Mouse (Mus musculus): ENCODE data around the gene Gal3st2c.
"Not testable (repeated sequence)": the region's sequence is repeated elsewhere in the genome, so short reads cannot be mapped to it uniquely, and the experiment has no call there.

Gal3st2c gene

DNA sequence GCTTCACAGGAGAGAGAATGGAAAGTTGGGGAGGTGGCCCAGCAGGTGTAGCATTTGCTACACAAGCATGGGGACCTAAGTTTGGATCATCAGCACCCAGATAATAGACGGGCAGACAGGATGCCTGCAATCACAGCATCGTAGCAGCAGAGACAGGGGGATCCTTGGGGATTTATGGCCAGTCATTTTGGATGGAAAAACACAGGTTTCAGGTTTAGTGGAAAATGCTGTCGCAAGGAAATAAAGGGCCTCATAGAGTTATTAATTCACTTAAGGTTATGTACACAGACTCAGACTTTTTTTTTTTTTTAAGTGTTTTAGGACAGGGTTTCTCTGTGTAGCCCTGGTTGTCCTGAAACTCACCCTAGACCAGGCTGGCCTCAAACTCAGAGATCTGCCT lies 55.2 kb downstream of the Gal3st2c start:
- no peak for DNase-seq (ENCODE audit: extremely low read depth, low read depth)

DNA sequence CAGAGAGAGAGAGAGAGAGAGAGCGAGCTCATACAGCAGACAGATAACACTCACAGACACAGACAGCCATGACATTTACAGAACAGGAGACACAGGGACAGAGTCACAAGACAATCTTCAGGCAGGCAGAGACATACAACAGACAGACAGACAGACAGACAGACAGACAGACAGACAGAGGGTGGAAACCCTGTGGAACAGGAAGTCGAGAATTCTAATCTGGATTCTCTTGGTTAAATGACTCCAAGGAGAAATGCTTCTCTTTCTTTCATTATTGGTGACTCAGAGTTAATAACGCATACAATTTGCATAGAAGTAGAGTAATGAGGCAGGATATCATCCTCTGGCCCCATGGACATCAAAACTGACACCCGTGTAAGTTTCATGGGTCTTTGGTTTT lies 56.2 kb downstream of the Gal3st2c start:
- DNase-seq (ENCODE audit: extremely low read depth, low read depth), result no peak

DNA sequence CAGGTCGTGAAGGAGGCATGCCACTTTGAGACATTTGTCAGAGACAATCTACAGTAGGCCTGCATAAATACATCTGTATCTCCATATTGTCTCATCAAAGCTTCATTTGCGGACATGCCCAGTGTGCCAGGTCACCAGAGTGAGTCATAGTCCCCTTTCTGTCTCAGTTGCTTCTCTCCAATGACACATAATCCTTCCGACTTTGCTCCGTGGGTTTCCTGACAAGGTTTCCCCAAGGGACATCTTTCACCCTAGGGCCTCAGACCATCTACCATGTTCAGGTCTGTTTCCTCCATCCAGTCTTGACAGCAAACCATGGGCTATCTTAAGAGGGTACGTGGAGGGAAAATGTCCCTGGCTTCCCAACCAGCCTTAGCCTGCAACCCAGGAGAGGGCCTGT lies 60.8 kb downstream of the Gal3st2c start:
- DNase-seq (ENCODE audit: extremely low read depth, low read depth), result no peak

DNA sequence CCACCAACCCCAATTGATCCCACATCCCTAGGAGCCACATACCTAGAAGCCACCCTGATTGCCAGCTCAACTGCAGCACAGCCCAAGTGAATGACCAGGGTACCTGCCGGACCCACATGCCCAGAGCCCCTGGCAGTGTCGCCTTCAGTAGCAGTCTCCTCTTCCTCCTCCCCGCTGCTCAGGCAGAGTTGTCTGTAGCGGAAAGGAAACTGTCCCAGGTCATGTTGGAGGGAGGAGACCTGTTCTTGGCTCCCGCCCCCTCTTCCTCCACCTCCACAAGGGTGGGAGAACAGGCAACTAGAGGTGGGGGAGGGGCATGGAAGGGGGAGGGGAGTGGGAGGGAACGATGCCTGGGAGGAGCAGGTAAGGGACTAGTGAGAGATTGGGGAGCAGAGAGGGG lies 62.1 kb downstream of the Gal3st2c start, which contains the start of gene Pdcd1:
TSS of gene Pdcd1 (minus strand) at position 181 of the 400 bp plus-strand sequence.
- DNase-seq (ENCODE audit: extremely low read depth, low read depth), result no peak

DNA sequence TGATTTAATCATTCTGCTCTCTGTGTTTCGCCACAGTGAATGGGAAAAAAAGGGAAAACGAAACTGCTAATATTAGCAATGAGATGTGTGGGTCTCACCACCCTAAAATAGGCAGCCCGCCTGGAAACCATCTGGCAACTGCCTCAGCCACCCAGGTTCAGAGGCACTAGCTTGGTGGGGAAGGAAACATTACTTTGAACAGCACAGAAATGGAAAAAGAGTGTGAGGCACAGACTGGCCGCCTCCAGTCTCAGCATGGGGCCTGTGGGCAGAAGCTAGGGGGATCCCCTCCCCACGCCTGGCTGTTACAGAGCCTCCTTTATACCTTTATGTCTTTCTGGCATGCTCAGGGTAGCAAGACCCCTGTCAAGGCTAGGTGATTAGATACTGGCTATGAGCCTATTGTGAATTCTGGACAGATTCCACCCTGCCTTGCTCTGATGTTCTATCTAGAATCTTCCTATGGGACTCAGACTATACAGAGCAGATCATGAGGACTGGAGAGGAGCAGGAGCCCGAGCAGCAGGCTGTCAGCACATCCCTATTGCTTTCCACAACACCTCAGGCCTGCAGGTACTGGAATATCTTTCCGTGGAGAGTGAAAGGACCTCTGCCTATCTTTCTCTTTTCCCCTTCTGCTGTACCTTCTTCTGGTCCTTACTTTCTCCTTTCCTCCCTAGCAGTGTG lies 63.4 kb downstream of the Gal3st2c start:
- no peak for DNase-seq (ENCODE audit: extremely low read depth, low read depth)

DNA sequence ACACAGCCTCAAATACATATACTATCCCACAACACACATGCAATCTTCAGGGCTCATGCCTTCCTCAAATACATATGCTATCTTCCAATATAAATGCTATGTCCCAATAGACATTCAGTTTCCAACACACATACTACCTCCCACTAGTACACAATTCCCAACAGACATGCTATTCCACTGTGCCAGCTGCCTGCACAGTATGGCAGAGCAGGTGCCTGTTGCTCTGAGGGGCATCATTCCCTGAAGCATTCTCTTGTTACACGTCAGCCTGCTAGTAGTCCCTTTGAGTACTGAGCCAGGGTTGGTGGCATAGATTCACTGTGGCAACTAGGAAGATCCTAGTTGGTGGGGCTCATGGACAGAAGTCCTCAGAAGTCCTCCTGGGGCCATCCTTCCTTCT lies 64.2 kb downstream of the Gal3st2c start:
- no peak for DNase-seq (ENCODE audit: extremely low read depth, low read depth)

DNA sequence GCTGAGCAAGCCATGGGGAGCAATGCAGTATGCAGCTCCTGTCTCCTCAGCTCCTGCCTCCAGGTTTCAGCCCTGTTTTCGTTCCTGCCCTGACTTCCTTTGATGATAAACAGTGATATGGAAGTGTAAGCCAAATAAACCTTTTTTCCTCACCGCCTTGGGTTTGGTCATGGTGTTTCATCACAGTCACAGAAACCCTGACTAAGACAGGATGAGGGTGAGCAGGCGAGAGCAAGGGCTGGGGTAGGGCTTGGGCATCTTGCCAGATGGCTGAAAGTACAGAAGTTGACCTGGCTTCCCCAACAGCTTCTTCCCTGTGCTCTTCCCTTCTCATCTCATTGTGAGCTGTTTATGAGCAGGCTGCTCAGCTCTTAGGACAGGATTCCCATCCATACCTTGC lies 65.7 kb downstream of the Gal3st2c start:
- DNase-seq (ENCODE audit: extremely low read depth, low read depth), result no peak

DNA sequence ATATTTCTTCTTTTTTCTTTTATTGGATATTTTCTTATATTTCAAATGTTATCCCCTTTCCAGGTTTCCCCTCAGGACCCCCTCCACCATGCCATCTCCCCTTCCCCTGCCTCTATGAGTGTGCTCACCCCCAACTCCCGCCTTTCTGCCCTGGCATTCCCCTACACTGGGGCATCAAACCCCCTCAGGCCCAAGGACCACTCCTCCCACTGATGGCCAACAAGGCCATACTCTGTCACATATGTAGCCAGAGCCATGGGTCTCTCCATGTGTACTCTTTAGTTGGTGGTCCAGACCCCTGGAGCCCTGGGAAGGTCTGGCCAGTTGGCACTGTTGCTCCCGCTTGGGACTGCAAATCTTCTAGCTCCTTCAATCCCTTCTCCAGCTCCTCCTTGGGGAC lies 67.1 kb downstream of the Gal3st2c start:
- no peak for DNase-seq (ENCODE audit: extremely low read depth, low read depth)

DNA sequence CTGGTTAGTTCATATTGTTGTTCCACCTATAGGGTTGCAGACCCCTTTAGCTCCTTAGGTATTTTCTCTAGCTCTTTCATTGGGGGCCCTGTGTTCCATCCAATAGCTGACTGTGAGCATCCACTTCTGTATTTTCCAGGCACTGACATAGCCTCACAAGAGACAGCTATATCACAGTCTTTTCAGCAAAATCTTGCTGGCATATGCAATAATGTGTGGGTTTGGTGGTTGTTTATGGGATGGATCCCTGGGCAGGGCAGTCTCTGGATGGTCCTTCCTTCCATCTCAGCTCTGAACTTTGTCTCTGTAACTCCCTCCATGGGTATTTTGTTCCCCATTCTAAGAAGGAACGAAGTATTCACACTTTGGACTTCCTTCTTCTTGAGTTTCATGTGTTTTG lies 68.0 kb downstream of the Gal3st2c start:
- not testable (repeated sequence) for DNase-seq (ENCODE audit: extremely low read depth, low read depth)

Measured in MEL-GATA-1-ER (cell line).